Mouse (Mus musculus) C2C12 (cell line): ENCODE measurements around the gene Rcan2.

Experiments used
- CEBPB ChIP-seq: IDR thresholded peaks from one replicate; pipeline ENCODE4 v1.6.1; 2011; ENCODE audit warnings: low read depth, mild to moderate bottlenecking, control low read depth, moderate library complexity
- CTCF ChIP-seq: IDR thresholded peaks from one replicate; pipeline ENCODE4 v1.5.1; 2011; ENCODE audit not compliant: control insufficient read depth, insufficient read depth, insufficient read length
- MAX ChIP-seq: IDR thresholded peaks from one replicate; pipeline ENCODE4 v1.6.1; 2011; ENCODE audit warnings: mild to moderate bottlenecking, control low read depth
- MYOG ChIP-seq: IDR thresholded peaks from one replicate; pipeline ENCODE4 v1.6.1; 2011; ENCODE audit not compliant: control insufficient read depth, insufficient read length; ENCODE audit errors: extremely low read depth
- USF1 ChIP-seq: IDR thresholded peaks from one replicate; pipeline ENCODE4 v1.6.1; 2011; ENCODE audit warnings: low read depth, mild to moderate bottlenecking, control low read depth, moderate library complexity

- no peak for TF ChIP-seq MAX
- TF ChIP-seq USF1 = no peak
- no peak for TF ChIP-seq CTCF
- no peak for TF ChIP-seq MYOG
- TF ChIP-seq CEBPB = no peak
These were observed 86.8 kb downstream of the Rcan2 start for GRCm38 (mm10) chr17:43887931-43888330.
